Mouse (Mus musculus): Measurements from ENCODE around the gene Rpl11.
A peak's percentile ranks its signal among the peaks of the same experiment; 100 is the strongest.
"Not testable (repeated sequence)": the region's sequence is repeated elsewhere in the genome, so short reads cannot be mapped to it uniquely, and the experiment has no call there.

The Rpl11 gene

GRCm38 (mm10) chr4:136053247-136053596, at the start of gene Rpl11:
Rpl11 (minus strand) TSS chr4:136053428.
- peak; percentile 96 for DNase-seq

GRCm38 (mm10) chr4:136101753-136102152, 48.5 kb upstream of the Rpl11 start:
- DNase-seq: not testable (repeated sequence)

DNA sequence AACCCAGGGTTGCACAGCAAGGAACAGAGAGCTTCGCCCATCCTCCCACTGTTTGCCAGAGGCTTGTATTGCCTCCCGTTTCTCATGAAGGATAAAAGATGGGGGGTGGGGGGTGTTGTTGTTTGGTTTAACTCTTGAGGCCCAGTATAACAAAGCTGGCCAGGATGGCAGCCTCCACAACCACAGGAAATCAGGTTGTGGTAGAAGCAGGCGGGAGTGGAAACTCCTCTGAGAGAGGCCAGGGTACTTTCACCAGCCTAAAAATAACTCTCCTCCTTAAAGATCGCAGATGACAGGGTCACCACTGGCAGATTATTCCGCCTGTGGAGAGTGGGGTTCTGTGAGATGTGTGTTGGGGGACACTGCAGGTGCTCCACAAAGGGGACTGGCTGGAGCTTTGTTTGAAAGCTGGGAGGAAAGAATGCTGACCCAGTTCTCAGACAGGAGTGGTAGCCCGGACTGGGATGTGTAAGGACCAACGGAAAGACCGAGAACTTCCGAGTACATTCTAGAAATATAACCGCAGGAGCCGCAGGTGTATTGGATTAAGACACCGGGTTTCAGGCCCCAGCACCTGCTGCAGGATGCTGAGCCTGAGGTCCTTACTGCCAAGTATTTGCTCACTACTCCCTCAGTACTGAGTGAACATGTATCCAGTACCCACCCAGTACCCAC, 47.3 kb upstream of the Rpl11 start:
- DNase-seq: no peak

- DNase-seq: no peak
Measured at GRCm38 (mm10) chr4:136098446-136098845, 45.2 kb upstream of the Rpl11 start.

DNA sequence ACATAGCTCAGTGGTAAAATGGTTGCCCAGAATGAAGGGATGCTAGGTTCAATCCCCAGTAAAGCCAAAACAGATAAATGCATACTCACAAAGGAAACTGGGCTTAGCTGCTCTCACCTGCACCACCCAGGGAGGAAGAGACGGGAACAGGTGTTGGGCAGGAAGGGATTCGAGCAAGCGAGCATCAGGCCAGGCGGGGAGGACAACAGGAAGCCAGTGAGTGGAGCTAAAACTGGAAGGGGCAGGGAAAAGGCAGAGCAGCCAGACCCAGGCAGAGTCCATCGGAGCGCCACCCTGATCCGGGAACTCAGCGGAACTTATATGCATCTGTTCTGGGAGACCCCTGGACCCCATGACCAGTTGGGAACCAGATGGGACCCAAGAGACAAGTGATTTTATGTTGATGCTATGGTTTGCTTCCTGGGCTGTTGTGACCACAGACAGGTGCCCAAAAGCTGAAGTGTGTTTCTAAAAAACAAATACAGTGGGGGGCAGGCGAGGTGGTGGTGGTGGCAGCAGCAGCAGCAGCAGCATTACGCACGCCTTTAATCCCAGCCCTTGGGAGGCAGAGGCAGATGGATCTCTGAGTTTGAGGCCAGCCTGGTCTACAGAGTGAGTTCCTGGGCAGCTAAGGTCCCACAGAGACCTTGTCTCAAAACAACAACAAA, 43.4 kb upstream of the Rpl11 start:
- DNase-seq: no peak

DNA sequence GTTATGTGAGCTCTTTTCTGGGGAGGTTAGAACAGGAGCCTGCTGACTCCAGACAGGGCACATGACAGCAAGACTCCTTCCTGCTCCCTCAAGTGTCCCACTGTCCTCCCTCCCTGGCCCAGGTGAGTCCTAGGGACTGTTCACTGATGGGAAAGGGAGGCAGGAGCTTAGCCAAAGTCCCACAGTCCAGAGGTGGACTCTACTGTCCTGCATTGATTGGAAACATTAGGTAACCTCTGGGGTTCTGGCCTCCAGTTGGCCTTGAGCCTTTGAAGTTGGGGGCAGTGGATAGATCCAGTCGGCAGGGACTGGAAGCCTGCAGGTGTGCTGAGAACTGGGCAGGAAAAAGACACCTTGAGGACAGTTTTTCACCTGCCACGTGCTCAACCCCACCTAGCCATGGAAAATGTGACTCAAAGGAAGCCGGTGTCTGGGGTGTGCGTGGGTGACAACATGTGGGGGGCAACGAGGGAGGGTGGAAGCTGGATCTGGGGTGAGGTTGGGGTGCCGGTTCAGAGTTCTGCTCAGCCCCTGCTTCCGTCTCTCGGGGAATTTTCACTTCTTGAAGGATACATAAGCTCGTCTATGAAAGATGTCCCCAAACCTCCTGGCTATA, 42.4 kb upstream of the Rpl11 start:
- DNase-seq: no peak

DNA sequence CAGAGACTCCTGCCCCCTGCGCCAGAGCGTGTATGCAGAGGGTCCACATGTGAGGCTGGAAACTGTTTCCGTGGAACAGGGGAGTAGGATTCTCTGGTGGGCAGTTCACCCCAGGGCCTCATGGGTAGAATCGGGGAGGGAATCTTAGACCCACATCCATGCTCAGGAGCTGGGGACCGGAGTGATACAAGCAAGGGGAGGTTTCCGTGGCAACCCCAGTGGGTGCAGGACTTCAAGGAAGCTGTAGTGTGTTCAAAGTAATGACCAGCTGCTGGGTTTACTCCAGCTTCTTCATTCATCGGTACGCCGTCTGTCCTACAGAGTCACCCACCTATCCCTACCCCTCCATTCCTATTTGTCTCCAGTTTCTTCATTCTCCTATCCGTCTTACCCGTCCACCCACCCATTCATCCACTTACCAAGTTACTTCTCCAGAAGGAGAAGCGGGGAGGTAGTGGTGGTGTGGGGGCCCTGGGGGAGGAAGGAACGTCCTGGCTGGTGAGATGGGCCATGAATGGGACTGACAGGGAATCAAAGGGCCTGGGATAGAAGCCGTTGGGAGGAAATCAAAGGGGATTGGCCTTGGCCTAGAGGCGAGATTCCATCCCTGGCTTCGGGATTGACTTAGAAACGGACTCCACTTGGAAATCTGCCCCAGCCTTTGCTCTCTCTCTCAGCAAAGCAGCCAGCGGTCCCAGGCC, 41.4 kb upstream of the Rpl11 start:
- DNase-seq: no peak

GRCm38 (mm10) chr4:136092498-136092897, 39.3 kb upstream of the Rpl11 start:
- no peak for DNase-seq

GRCm38 (mm10) chr4:136091346-136091745, 38.1 kb upstream of the Rpl11 start:
- DNase-seq: no peak

- DNase-seq: no peak
Measured at GRCm38 (mm10) chr4:136089748-136090583, 36.7 kb upstream of the Rpl11 start.

DNA sequence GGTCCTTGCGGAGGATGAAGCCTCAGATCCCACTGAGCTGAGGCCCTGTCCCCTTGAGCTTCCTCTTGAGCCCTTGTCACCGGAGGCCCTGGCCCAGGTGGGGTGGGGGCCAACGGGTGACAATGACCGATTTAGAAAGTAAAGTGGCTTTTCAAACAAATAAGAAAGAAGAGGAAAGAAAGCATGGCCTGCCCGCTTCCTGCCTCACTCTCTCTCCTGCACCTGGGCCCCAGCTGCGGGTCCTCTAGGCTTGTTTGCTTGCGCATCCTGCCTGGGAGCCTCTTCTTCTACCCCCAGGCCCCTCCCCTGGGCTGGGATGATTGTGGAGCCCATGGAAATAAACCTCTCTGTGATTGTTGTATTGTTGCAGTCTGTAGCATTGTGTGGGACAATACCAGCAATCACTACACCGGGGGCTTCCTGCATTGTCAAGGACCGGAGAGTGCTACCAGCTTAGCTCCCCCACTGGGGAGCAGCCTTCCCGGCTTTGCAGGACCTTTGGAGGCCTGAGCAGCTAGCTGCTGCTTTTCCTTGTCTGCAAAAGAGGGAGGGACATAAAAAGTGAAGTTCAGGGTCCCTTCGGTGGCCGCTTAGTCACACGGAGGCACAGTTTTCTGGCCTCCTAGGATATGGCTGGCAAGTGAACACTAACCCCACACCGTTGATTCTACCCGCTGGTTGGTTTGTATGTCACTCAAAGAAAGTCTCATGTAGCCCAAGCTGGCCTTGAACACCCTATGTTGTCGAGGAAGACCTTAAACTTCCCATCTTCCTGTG, 35.9 kb upstream of the Rpl11 start:
- DNase-seq: no peak

DNA sequence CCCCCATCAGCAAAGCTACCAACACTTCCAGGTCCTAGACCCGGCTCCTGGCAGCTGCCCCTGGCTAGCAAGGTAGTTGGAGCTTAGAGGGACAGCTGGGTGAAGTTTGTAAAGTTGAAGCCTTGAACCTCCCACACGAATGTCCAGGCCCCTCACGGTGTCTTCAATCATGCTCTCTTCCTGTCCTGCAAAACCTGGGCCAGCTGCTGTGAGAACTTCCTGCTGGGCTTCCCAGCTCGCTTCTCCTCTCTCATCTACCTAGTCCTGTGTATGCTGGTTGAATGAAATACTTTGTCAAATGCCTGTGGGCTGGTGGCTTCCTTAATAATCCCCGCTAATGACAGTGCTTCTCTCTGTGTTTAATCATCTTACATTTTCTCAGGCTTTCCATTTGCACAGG, 35.1 kb upstream of the Rpl11 start:
- no peak for DNase-seq

DNA sequence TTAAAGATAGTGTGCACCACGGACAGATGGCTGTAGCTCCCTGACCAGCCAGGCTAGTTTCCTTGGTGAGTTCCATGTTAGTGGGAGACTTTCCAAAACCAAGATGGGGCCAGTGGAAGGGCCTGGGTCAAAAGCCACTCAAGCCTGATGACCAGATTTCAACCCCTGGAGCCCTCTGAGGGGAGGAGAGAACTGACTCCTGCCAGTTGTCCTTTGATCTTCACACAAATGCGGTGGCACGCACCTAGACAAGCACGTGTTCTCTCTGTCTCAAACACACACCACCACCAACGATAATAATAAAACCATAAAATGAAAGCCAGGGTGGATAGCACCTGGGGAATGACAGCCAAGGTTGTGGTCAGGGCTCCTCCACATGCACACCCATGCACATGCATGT, 34.0 kb upstream of the Rpl11 start:
- DNase-seq: no peak

DNA sequence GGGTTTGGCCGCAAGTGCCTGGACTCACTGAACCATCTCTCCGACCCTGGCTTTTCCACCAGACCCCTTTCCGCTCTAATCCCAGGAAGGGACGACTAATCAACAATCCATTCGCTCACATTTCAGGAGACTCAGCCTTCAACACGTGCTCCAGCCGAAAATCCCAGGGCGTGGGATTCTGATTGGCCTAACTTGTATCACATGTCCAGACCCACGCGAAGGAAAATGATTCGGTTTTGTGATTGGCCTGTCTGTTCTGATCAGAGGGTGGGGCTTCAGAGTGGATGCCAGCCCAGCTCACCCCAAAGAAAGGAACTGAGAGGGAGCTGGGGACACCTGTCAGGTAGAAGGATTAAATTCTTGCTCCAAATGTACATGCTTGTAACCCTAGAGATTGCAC, 31.6 kb upstream of the Rpl11 start:
- no peak for DNase-seq

DNA sequence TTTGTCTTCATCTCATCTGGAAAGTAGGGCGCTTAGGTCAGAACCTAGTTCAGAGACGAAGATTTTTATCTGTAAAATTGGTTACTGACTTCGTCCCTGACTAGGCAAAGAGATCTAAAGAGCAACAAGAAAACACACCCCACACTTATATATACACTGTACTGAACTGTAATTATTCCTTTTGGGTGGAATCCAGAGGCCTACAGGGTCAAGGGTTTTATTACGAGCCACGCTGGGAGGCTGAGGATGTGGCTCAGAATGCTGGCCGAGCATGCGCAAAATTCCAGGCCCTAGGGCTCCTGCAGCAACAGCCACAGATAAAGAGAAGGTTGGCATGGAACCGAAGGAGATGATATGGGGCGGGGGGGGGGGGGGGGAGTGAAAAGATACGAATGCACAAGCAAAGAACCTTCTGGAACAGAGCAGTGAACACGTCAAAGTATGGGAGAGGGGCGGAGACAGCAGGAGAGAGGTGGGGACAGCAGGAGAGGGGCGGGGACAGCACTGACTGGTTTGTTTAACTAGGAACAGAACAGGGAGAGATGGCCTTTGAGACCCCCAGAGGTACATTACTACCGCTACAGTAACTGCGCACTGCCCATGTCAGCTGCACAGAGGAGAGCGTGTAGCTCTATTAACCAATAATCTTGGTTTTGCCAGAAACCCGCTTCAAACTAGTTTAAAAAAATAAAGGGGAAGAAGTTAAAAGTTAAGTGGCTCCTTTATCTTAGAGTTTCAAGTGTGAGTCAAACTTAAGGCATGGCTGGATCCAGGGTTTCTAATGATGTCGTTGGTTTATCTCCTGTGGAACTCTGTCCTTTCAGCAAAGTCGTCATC, 30.3 kb upstream of the Rpl11 start:
- no peak for DNase-seq

- peak; percentile 35 for DNase-seq
Measured at GRCm38 (mm10) chr4:136081729-136082128, 28.5 kb upstream of the Rpl11 start.

DNA sequence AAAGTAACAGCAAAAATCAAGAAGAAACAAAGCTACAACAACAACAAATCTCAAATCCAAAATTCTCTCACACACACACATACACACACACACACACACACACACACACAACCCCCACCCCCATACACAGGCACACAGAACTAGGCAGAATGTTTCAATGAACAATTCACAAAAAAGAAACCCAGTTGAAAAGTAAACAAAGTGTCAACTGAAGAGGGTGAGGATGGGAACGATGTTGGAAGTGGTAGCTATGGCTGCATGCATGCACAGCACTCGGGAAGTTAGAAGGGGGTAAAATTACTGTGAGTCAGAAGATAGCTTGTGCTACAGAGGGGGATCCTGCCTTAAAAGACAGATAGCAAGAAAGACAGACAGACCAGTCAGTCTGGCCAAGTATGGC, 25.4 kb upstream of the Rpl11 start:
- no peak for DNase-seq

DNA sequence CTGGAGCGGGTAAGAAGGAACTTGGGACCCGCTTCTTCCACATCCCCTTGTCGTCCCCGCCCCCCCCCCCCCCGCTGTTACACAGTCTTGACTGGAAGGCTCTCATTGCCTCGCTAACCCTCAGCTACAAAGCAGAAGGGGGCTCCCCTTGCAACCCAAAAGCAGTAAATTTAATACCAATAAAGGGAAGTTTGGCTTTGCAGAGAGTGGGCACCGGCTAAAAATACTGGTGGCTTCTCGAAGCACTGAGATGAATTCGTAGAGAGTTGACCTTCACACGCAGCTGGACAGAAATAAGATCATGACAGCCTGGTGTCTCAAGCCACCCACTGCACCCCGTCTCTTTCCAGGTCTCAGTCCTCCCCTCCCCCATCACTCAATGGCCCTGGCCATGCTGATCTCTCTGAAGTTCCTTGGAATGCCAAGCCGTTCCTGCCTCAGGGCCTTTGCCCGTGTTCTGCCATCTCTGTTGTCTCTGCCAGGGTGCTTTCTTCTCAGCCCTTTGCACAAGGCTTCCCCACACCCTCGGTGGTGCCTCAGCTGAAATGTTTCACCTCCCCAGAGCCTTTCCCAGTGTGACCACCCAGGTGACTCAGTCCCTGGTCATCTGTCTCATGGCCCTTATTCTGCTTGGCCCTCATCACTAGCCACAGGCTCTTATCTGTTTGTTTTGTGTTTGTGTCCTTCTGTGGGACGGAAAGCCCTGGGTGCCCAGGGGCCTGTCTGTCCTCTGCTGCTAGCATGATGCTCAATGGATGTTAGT, 23.7 kb upstream of the Rpl11 start:
- no peak for DNase-seq

- peak; percentile 84 for DNase-seq
Measured at GRCm38 (mm10) chr4:136071178-136071714, 18.0 kb upstream of the Rpl11 start.

DNA sequence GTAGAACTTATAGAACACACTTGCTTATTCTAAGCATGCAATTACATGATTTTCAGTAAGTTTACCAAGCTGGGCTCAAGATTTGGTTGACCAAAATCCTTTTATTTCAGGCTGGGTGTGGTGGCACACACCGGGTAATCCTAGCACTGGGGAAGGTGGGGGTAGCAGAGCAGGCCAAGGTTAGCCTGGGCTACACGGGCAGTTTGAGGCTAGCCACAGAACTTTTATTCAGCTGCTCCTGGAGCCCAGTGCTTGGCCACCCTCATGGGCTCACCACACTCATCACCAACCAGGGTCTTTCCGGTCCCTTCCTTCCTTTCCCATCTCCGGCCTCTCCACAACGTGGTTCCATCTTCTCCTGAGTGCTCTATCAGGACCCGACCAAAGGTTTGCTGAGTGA, 17.4 kb upstream of the Rpl11 start:
- DNase-seq: no peak

Data from embryo, embryonic 11 days (tissue).